Mouse (Mus musculus) thymus, postnatal 25 days (tissue): ENCODE measurements around the gene Krt81.

Experiments used
- DNase-seq: peaks from one replicate; pipeline ENCODE4 v3.0.0; 2022

Krt81 gene

GRCm38 (mm10) chr15:101453093-101453736 is 10.3 kb downstream of the Krt81 start:
- peak; percentile 70 for DNase-seq

GRCm38 (mm10) chr15:101447444-101447843 is 16.1 kb downstream of the Krt81 start, which contains the start of gene Krt88:
TSS of gene Krt88 (plus strand) at chr15:101447744.
- no peak for DNase-seq

DNA sequence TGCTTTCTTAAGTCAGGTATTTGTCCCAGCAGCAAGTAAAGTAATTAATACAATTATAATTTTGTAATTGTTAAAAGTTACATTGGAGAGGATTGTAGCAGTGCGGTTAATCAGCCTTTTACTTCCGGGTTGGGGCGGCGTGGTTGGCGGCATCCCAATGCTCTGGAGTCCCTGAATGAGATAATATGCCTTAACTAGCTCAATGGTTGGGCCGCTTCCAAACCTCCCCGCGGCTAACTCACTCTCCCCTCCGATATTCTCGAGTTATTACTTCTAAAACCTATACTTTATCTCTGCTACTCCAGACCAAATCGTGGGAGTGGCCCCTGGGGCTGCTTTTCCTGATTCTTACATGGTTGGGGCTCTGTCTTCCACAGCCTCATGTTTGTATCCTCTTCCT is 17.0 kb downstream of the Krt81 start:
- DNase-seq, result no peak

- DNase-seq, result no peak
Measured at GRCm38 (mm10) chr15:101440837-101441236, 22.7 kb downstream of the Krt81 start.

DNA sequence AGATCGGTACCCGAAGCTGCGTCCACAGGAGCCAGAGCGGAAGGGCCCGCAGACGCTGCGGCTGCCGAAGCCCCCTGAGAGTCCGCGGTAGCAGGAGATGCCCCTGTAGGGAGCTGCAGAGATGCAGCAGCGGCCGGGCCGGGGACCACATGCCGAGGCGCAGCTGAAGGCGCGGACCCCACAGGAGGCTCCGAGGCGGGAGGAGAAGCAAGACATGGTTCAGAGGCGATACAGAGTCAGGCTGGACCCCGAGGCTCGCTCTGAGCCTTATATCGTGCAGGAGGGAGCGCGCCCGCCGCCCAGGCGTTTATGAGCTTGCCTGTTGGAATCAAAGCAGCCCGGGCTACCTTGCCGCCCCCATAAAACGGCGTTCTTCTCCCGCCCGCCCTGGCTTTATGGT is 25.0 kb downstream of the Krt81 start, which contains the start of gene Krt87:
Gene Krt87 (minus strand): TSS at position 250 of the 400 bp plus-strand sequence.
- no peak for DNase-seq

GRCm38 (mm10) chr15:101436611-101437010 is 26.9 kb downstream of the Krt81 start:
- no peak for DNase-seq

DNA sequence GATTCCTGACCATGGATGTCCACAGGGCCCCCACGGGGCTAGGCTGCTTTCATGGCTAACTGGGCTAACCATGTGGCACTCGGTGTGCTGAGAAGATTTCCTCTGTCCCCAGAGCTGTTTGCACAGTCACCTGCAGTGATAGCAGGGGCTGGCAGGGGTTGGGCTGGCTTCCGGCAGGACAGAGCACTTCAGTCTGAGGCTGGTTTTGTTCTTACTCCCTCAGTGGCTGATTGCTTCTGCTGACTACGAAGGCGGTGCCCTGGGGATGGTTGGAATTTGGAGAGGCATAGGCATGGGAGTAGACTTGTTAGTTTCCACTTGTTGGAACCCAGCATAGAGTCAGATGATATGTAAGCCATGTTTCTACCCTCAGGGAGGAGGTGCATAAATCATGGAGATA is 38.6 kb downstream of the Krt81 start:
- DNase-seq, result no peak

GRCm38 (mm10) chr15:101420903-101421302 is 42.6 kb downstream of the Krt81 start:
- DNase-seq, result no peak

GRCm38 (mm10) chr15:101418950-101419349 is 44.6 kb downstream of the Krt81 start:
- no peak for DNase-seq

DNA sequence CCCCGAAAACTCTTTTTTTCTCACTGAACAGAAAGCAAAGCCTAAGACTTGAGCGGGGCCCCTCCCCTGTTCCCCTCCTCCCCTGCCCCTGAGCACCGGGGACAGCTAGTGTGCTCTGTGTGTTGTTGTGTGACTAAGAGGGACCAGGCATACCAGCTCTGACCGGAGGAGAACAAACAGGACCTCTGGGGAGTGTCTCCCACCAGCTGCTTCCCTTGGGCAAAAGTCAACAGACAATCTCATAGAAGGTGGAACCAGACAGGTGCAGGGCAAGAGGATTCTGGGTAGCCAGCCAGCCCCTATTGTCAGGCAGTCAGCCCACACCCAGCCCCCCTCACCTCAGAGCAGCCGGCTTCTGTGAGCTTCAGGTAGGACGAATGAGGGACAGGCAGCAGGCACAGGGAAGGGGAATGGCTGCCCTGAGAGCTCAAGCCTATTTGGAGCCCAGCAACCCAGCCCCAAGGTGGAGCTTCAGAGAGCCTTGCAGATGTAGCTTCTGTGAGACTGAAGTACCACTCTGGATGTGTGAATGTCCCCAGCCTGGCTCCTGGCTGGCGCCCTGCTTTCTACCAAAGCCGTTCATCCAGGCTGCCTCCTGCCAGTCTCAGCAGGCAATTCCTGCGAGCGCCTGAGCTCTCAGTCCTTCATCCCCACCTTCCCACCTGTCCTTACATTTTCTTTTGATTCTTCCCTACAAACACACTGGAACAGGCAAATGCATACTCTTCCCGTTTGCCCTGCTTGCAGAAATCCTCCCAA is 48.6 kb downstream of the Krt81 start:
- no peak for DNase-seq

DNA sequence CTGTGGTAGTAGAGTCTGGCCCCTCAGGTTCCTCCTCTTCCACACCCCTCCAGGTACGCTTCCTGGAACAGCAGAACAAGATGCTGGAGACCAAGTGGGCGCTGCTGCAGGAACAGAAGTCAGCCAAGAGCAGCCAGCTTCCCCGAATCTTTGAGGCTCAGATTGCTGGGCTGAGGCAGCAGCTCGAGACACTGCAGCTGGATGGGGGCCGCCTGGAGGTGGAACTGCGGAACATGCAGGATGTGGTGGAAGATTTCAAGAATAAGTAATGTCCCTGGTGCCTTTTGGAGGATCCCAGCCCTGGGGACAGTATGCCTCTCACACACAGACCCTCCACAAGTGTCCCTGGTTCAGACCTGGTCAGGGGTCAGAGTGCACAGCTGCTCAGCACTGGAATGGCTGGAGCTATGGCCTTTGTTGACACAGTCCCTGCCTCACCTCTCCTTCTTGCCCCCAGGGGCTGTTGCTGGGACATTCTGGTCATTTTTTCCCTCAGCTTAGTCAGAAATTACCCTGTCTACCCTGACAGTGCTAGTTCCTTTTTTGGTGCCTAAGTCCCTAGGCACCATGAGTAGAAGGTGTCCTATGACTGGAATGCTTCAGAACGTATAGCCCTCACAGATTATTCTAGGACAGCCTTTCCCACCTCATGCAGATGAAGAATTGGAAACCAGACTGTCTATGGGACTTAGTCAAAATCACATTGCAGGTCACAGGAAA is 49.5 kb downstream of the Krt81 start:
- DNase-seq, result no peak

- DNase-seq, result no peak
Measured at GRCm38 (mm10) chr15:101412188-101412587, 51.4 kb downstream of the Krt81 start.

- DNase-seq, result no peak
Measured at GRCm38 (mm10) chr15:101410775-101411174, 52.8 kb downstream of the Krt81 start, which contains the start of gene Krt7. TSS of gene Krt7 (plus strand) at chr15:101411043.
